8 mouse cellular contexts compared by ENCODE assay signal in the genomic region with DNA sequence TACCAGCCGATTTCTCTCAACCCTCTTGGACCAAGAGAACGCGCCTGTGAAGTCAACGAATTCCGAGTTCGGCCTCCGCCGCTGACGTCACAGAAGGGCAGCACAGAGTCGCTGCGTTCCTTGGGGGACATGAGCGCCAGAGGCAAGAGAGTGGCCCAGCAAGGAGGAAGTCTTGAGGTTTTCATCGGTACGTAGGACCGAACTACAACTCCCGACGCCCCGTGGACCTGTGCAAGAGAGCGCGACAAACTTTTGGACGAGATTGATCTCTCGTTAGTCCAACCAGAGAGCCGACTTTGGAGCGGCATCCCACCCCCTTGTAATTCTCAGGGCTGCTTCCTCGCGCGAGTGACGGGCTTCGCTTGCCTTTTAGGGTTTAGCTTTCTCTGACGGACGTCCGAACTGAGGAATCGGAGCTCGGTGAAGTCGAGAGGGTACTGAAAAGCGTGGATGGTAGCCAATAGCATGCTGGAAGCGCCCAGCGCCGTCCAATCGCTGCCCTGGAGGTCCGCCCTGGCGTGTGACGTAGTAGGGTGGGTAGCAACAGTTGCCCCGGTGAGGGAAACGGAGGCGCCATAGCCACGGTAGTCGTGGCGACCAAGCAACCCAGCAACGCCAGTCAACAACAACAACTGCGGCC. TPM values are rescaled to one million over a fixed set of nuclear protein-coding genes. Genes with fewer than 3 reads are reported as not detected.
DNase-seq lines count a peak whose midpoint lies in the region; ATAC-seq lines count a peak whose summit lies in the region.

Gene Rfx1, plus strand, starts transcription at position 544 of the 640 bp plus-strand sequence.

- WGBS in heart, embryonic 13.5 days: under 1% methylated on average over 51 of the region's 51 CpGs
- under 1% methylated on average over 51 of the region's 51 CpGs for WGBS in liver, embryonic 12.5 days (ENCODE audit: insufficient replicate concordance)
- WGBS in stomach, embryonic 15.5 days: under 1% methylated on average over 51 of the region's 51 CpGs

- H3K4me1 ChIP-seq in brown adipose tissue, adult 24 weeks (ENCODE audit: control insufficient read depth, insufficient read depth, insufficient read length, low read length): peaks cover 20% of the 10 kb centered on the region
- peaks cover 47% of the 10 kb centered on the region for H3K4me1 ChIP-seq in heart, embryonic 13.5 days
- H3K4me1 ChIP-seq in liver, embryonic 12.5 days: peaks cover 59% of the 10 kb centered on the region
- H3K4me1 ChIP-seq in stomach, embryonic 15.5 days: peaks cover 29% of the 10 kb centered on the region

- H3K9me3 ChIP-seq in heart, embryonic 13.5 days: no peaks in the 10 kb centered on the region
- H3K9me3 ChIP-seq in liver, embryonic 12.5 days (replicated peaks): no peaks in the 10 kb centered on the region
- no peaks in the 10 kb centered on the region for H3K9me3 ChIP-seq in stomach, embryonic 15.5 days

- no peaks in the 10 kb centered on the region for H3K27me3 ChIP-seq in heart, embryonic 13.5 days (replicated peaks)
- H3K27me3 ChIP-seq in liver, embryonic 12.5 days (replicated peaks): no peaks in the 10 kb centered on the region
- H3K27me3 ChIP-seq in stomach, embryonic 15.5 days (replicated peaks): no peaks in the 10 kb centered on the region

- H3K27ac ChIP-seq in brown adipose tissue, adult 24 weeks (replicated peaks; ENCODE audit: low read depth, low read length): peak within 1 kb of the TSS; percentile 80
- H3K27ac ChIP-seq in heart, embryonic 13.5 days (replicated peaks): peak within 1 kb of the TSS; percentile 95
- H3K27ac ChIP-seq in liver, embryonic 12.5 days: peak within 1 kb of the TSS; percentile 98
- H3K27ac ChIP-seq in stomach, embryonic 15.5 days: peak within 1 kb of the TSS; percentile 98

- peak within 1 kb of the TSS; percentile 93 for H3K9ac ChIP-seq in heart, embryonic 13.5 days
- peak within 1 kb of the TSS; percentile 85 for H3K9ac ChIP-seq in liver, embryonic 12.5 days
- H3K9ac ChIP-seq in stomach, embryonic 15.5 days: peak within 1 kb of the TSS; percentile 76

- no peaks in the 10 kb centered on the region for H3K36me3 ChIP-seq in heart, embryonic 13.5 days
- H3K36me3 ChIP-seq in liver, embryonic 12.5 days: no peaks in the 10 kb centered on the region
- no peaks in the 10 kb centered on the region for H3K36me3 ChIP-seq in stomach, embryonic 15.5 days

- ATAC-seq in heart, embryonic 13.5 days (ENCODE audit: extremely low read depth, insufficient number of reproducible peaks, low FRiP score, low TSS enrichment): peak; percentile 96
- peak; percentile 95 for ATAC-seq in liver, embryonic 12.5 days
- ATAC-seq in stomach, embryonic 15.5 days (ENCODE audit: insufficient read depth, low FRiP score, low read depth): peak; percentile 97

- DNase-seq in CD4-positive, CD25-positive, alpha-beta regulatory T cell, adult 2 months (ENCODE audit: low read depth, low spot score): peak; percentile 99
- peak; percentile 98 for DNase-seq in fat pad, adult 2 months (ENCODE audit: extremely low read depth, low read depth, low spot score)
- DNase-seq in kidney, postnatal 10 days: peak; percentile 99
- peak; percentile 99 for DNase-seq in natural killer cell, adult 2 months (ENCODE audit: low spot score in 2 of 2)

- H3K4me2 ChIP-seq in heart, embryonic 13.5 days: peak within 1 kb of the TSS; percentile 84
- H3K4me2 ChIP-seq in liver, embryonic 12.5 days: peak within 1 kb of the TSS; percentile 89
- peak within 1 kb of the TSS; percentile 83 for H3K4me2 ChIP-seq in stomach, embryonic 15.5 days

- H3K4me3 ChIP-seq in brown adipose tissue, adult 24 weeks (ENCODE audit: insufficient read depth, low read depth, low read length): peak within 1 kb of the TSS; percentile 59
- H3K4me3 ChIP-seq in heart, embryonic 13.5 days: peak within 1 kb of the TSS; percentile 88
- peak within 1 kb of the TSS; percentile 79 for H3K4me3 ChIP-seq in liver, embryonic 12.5 days
- H3K4me3 ChIP-seq in stomach, embryonic 15.5 days (replicated peaks): peak within 1 kb of the TSS; percentile 89

RNA-seq across cellular contexts. Expression of gene Rfx1, which starts in this region (rescaled TPM):
- polyA plus RNA-seq in brown adipose tissue, adult 24 weeks (2012; ENCODE audit: insufficient read depth, insufficient read length, missing spikeins): 2.7 and 3.1 TPM in 2 replicates
- polyA plus RNA-seq in heart, embryonic 13.5 days (2015; fragmentation: Nextera tagmentation; extraction: Ambion mirVana): 5.7 and 5.8 TPM in 2 replicates
- polyA plus RNA-seq in liver, embryonic 12.5 days (2016; fragmentation: Nextera tagmentation; extraction: Ambion mirVana): 4.1 and 4.2 TPM in 2 replicates
- polyA plus RNA-seq in stomach, embryonic 15.5 days (2015; fragmentation: Nextera tagmentation; extraction: Ambion mirVana): 8.0 and 8.8 TPM in 2 replicates

Comparison
In these comparisons a context has a peak if more than half of its experiments do, and no peak if none do; other contexts are left out.
1. Peak in every context shown above with its lines: DNase-seq, ATAC-seq, H3K4me3 ChIP-seq and H3K27ac ChIP-seq.